Mouse (Mus musculus) lung, postnatal 10 days (tissue): ENCODE data around the gene Jag1.

Experiments
- DNase-seq: peaks from one replicate; pipeline ENCODE4 v3.0.0; 2021

Gene Jag1

DNA sequence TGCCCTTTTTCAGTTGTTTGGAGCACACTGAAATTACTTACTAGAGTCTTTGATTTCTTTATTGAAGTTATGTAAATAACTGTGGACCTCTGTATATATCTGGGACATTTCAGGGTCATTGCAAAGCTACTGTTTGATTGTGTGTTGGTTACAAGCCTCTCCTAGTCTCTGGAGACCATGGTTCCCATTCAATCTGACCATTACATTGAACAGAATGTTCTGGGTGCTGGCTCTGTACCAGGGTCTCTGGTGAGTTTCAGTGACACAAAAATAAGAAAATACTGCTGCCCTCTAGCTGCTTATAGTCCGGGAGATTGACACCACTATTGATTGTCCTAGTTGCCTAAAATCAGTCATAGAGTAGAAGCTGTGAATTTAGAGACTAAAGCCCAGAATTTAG is 66.5 kb downstream of the Jag1 start:
- no peak for DNase-seq

DNA sequence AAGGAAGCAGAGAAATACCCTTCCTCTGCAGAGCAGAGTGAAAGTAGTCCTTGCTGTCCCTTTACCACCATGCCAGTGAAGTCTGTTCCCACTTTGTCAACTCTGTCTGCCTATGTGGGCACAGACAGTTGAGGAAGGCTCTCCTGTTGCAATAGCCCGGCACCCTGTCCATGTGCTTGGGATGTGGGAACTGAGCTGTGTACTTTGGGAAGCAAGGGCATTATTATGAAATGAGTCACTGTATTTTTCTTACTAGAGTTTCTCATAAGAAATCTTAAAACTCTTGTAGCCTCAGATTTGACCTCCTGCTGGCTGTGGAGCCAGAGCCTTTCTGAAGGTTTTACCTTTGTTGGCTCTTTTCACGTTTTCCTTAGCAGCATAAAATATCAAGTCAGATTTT is 67.1 kb downstream of the Jag1 start:
- no peak for DNase-seq

DNA sequence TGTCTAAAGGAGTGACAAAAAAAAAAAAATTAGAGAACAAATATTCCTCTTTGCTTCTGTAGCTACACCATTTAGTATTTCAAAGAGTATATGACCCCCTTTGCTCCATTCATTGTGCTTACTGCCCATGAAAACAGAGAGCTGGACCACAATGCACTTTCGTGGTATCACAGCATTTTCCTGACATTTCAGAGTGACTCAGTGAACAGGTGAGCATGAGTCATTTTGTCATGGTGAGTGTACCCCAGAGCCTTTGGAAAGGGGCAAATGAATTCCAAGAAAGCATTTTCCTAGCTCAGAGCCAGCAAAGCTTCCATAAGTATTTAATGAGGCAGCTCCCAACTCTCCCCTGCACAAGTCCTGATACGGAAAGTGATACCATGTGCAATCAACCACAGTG is 72.3 kb downstream of the Jag1 start:
- no peak for DNase-seq
